Mouse (Mus musculus) spleen, postnatal 4 days (tissue): ENCODE measurements around the gene Tssc4.

ENCODE experiments used
- DNase-seq, 2 experiments: peaks; one replicate each; pipeline ENCODE4 v3.0.0; 2022; ENCODE audit warnings: low spot score in 2 of 2

The Tssc4 gene

DNA sequence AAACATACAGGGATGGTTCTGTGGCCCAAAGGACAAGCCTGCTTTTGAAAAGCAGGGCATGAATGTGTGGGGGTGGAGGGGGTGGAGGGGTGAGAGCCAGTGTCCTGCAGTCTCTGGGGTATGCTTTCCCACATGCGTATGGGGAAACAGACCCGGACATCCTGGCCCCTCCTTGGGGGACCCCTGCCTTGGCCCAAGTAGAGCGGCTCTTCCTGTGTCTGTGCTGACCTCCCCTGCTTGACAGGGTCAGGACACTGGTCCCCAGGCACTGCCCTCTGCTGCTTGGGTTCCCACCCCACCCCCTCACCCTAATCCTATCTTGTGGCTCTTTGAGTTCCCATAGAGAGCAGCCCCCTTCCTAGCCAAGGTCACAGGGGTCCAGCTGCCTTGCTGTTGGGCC lies 40.6 kb downstream of the Tssc4 start:
- no peak for DNase-seq

DNA sequence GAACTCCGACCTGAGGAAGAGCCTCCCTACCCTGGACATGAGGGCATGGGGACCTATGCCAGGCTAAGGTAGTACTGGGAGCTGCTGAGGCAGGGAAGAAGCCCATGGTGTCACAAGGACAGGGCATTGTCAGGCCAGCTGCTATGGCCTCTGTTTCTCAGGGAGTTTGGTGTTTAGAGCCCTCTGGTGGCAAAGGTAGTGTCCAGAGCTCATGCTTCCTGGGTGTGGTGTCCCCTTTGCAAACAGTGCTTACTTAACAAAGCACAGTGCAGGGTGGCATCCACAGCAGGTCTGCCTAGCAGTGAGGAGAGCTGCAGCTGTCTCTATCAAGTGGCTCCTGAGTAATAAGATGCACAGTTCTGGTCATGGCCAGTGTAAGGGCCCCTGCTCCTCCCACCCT lies 41.8 kb downstream of the Tssc4 start:
- DNase-seq, result peak in 1 of 2 experiments; percentile 11

GRCm38 (mm10) chr7:143111719-143112118 lies 42.7 kb downstream of the Tssc4 start:
- DNase-seq, result no peak

- DNase-seq, result no peak
These were observed 43.3 kb downstream of the Tssc4 start for GRCm38 (mm10) chr7:143112395-143112794.

GRCm38 (mm10) chr7:143114773-143115172 lies 45.7 kb downstream of the Tssc4 start:
- no peak for DNase-seq

GRCm38 (mm10) chr7:143116521-143116920 lies 47.5 kb downstream of the Tssc4 start:
- DNase-seq, result no peak

DNA sequence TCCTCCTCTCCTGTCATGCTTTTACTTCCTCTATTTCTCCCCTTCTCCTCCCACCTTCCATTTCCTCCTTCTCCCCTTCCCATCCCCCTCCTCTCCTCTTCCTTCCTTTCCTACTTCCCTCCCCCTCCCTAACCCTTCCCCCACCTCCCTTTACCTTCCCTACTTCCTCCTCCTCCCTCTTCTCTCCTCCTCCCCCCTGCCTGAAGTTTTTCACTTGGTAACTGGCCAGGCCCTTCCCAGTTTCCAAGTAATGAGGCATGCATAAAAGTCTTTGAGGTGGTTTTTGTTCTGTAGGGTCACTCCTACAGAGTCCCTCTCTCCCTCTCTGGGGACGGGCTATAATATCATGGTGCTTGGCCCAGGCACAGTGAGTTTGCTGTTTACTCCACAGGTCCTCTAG lies 50.4 kb downstream of the Tssc4 start:
- no peak for DNase-seq

- no peak for DNase-seq
These were observed 50.8 kb downstream of the Tssc4 start for GRCm38 (mm10) chr7:143119826-143120225.
